Mouse (Mus musculus): Measurements from ENCODE around the gene Ppp1r13l.

The Ppp1r13l gene

DNA sequence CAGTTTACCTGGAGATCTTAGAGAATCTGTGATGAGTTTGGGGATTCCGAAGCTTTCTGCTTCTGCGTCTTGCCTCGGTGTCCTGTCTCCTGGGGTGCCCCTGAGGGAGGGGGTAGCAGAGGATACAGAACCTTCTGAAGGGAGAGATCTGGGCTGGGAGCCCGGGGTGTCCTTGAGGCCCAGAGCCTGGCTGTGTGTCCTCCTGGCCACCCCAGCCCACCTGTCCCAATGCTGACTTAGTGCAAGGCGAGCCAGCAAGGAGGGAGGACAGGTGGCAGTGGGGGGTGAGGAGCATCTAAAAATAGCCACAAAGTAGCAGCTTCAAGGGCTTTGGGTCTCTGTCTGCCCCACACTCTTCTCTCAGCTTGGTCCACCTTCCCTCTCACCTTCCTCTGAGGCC, 52.2 kb downstream of the Ppp1r13l start:
- DNase-seq (ENCODE audit: low read depth, low spot score) = no peak

DNA sequence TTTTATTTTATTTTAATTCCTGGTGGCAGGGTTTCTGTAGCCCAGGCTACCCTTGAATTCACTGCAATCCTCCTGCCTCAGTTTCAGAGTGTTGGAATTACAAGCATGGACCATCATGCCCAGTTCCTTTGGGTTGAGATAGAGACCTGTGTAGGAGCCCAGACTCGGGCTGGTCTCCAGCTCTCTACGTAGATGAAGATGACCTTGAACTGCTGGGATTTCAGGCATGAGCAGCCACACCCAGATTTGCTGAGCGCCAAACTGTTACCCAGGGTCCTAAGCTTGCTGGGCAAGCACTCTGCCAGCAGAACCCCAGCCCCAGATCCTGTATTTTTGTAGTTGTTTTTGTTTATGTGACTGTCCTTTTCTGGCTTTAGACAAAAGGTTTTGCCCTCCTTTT, 54.0 kb downstream of the Ppp1r13l start:
- peak; percentile 47 for DNase-seq (ENCODE audit: low read depth, low spot score)

DNA sequence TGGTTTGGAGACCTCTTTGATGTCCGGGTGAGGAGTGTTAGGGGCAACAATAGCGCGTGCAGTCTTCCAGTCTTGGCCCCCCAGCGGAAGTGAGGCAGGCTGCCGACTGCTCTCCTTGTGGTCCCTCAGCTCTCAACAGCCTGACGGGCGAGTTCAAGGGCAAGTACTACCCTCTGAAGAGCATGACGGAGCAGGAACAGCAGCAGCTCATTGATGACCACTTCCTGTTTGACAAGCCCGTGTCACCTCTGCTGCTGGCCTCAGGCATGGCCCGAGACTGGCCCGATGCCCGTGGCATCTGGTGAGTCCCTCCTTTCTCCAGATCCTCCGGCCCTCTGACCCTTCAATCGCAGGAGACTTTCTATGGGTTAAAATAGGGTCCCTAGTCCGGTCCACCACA, 57.0 kb downstream of the Ppp1r13l start:
- no peak for DNase-seq (ENCODE audit: low read depth, low spot score)

DNA sequence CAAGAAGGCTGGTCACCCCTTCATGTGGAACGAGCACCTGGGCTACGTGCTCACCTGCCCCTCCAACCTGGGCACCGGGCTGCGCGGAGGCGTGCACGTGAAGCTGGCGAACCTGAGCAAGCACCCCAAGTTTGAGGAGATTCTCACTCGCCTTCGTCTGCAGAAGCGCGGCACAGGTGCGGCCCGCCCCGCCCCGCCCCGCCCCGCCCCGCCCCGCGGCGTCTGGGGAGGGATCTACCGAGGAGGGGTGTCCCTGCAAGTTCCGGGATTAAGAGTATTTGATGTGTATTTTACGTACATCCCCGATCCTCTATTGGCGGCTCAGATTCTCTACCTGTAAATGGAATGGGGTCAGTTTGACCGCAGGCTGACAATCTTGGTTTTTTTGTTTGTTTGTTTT, 60.6 kb downstream of the Ppp1r13l start:
- DNase-seq (ENCODE audit: low read depth, low spot score) = no peak

DNA sequence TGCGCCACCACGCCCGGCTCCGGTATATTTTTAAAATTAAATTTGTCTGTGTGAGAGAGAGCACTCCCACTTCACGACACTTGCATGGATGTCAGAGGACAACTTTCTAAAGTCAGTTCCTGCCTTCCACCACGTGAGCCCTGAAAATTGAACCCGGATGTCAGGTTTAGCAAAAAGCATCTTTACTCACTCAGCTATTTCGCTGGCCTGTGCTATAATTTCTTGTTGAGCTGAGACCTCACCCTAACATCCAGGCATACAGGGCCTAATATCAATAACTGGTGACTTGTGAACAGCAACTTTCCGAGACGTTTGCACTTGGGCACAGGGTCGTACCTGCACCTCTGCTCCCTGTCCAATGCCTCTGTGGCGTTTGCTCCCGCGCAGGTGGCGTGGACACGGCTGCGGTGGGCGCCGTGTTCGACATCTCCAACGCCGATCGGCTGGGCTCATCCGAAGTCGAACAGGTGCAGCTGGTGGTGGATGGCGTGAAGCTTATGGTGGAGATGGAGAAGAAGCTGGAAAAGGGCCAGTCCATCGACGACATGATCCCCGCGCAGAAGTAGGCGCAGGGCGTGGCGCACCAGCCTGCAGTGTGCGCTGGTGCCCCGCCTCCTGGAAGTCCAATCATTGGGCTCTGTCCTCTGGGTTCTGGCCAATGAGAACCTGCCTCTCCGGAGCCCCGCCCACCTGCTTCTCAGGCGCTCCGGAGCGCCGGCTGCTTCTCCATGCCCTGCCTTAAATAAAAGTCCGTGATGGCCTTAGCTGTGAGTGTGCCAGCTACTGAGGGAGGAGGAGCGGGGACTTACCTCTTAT, 61.5 kb downstream of the Ppp1r13l start:
- peak; percentile 89 for DNase-seq (ENCODE audit: low read depth, low spot score)

DNA sequence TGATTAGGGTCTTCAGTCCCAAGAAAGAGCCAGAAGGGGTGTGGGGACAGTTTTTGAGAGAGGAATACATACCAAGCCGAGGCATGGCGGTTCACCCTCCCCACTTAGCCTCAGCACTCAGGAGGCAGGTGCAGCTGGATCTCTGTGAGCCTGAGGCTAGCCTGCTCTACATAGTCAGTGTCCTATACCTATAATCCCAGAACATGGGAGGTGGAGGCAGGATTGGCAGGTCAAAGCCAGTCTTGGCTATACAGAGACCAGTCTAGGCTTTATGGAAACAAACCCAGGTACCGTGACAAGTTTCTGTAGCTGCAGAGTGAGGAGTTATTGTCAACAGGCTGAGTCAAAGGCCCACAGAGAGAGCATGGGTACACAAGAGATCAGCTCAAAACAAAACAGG, 63.5 kb downstream of the Ppp1r13l start:
- DNase-seq (ENCODE audit: low read depth, low spot score) = no peak

DNA sequence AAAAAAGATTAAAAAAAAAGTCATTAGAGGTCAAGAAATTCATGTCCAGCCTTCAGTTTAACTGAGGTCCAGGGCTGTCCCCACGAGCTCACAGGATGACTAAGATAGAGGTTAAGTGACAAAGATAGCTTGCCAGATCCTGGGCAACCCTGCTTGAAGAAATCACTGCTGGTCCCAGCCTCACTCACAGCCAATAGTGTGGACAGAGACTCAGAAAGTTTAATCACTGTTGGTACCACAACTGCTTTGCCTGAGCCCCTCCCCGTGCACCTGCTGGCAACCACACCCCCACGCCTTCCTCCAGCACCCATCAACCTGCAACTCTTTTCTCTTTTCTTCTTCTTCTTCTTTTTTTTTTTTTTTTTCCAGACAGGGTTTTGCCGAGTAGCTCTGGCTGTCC, 64.5 kb downstream of the Ppp1r13l start:
- DNase-seq (ENCODE audit: low read depth, low spot score) = no peak

DNA sequence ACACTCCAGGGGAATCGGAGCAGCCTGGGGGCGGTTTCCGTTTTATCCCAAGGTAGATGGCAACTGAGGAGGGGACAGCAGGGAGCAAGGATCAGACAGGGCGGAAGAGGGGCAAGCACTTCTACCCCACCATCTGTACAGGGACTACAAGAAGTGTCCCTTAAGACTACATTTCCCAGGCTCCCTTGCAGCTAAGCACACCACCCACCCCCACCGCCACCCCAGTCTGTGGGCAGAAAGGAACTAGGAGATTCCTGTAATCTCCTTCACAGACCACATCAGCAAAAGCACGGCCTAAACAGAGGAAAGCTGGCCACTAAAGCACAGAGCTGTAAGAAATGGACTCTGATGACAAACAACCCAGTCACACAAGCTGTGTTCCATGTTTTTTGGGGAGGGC, 66.8 kb downstream of the Ppp1r13l start:
- DNase-seq (ENCODE audit: low read depth, low spot score) = no peak

DNA sequence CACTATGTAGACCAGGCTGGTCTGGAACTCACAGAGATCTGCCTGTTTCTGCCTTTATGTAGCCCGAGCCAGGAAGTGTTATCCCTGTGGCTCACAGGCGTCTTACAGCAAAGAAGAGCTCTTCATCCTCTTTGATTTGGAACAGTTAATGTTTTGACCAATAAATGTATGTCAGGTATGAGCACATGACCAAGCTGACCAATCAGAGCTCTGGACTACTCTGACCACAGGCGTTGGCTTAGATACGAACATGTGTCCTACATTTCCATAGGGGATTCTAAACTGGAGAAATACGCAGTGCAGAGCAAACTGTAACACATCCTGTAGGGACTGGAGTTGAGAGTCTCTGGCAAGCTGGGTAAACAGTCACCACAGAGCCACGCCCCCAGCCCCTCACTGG, 67.3 kb downstream of the Ppp1r13l start:
- peak; percentile 58 for DNase-seq (ENCODE audit: low read depth, low spot score)
